Mouse (Mus musculus) small intestine, adult 2 months (tissue): Measurements from ENCODE around the gene Trim10.

Experiments used
- CTCF ChIP-seq: fragments of 200-500 bp; IDR thresholded peaks from 2 replicates; pipeline ENCODE4 v1.5.1; 2012; ENCODE audit warnings: low read depth, mild to moderate bottlenecking, control low read depth, inconsistent platforms, low read length, moderate library complexity, mixed read lengths; ENCODE audit not compliant: insufficient replicate concordance, insufficient read length; ENCODE audit errors: extremely low read depth
- POLR2A ChIP-seq: fragments of 200-500 bp; IDR thresholded peaks from 2 replicates; pipeline ENCODE4 v1.6.1; 2012; ENCODE audit warnings: low read depth, mild to moderate bottlenecking, control low read depth, inconsistent platforms, low read length, moderate library complexity

- no peak for TF ChIP-seq POLR2A
- TF ChIP-seq CTCF, result no peak
Measured at GRCm38 (mm10) chr17:36856236-36856635, 13.1 kb upstream of the Trim10 start.
